Mouse (Mus musculus): ENCODE data around the gene Iqce.

GRCm38 (mm10) chr5:140684343-140685148 is 17.6 kb downstream of the Iqce start:
- TF ChIP-seq CTCF (conservative IDR thresholded peaks at IDR 0.05; ENCODE audit: insufficient read depth, insufficient read length, low read depth, low read length) (peak; percentile 78), POLR2A (IDR thresholded peaks at IDR 0.05; ENCODE audit: low read depth, low read length) (no peak)
